Mouse (Mus musculus): ENCODE data around the gene Sh3rf1.

Sh3rf1 gene

GRCm38 (mm10) chr8:61283169-61284081, 59.8 kb downstream of the Sh3rf1 start:
- in situ Hi-C loops (cut with MboI, MseI) = no loop called here

- in situ Hi-C loops (cut with MboI, MseI) = loop anchor here in 1 of 2 experiments (5.0 kb wide), 1 partner anchor 196 kb away; no protein-coding TSS in a partner anchor
Observed at GRCm38 (mm10) chr8:61285896-61286295, 62.2 kb downstream of the Sh3rf1 start.

DNA sequence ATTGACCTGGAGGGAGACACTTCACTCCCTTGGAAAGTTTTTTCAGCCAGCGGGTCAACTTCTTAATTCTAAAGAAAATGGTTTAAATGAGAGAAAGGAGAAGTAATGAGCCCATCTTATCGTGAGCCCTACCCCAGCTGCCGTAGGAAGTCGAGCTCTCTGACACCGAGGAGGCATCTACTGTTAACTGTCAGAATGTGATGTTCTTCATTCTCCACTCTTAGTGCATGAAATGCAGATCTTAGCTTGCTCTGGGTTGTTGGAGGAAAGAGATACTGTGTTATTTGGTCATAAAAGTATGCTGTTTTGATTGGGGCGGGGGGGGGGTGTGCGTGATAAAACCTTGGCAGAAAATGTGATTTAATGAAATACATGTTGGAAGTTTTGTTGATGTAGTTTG, 62.7 kb downstream of the Sh3rf1 start:
- in situ Hi-C loops (cut with MboI, MseI) = loop anchor here in 1 of 2 experiments (5.0 kb wide), 1 partner anchor 196 kb away; no protein-coding TSS in a partner anchor

DNA sequence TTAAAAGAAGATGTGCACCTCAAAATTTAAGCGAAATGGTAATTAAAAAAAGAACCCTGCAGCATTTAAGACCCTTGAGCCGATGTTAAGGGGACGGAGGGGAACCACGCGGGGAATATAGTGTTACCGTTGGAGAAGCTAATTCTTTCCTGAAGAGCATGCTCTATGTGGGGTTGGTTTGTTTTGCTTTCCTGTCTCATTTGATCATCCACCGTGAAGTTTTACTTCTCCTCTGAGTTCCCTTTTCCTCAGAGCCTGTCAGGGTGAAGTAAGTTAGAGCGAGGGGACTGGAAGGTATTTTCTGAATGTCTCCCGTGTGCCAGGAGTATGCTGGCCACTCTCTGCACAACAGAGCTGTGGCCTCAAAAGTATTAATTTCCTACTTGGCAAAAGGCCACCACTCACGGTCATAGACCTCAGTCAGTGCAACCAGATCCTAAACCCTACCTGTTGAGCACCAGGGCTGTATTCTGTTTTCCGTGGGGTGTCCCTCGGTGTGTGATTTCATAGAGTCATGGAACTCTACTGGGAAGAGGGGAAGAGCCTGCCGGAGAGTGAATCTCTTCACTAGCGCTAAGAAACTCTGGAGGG, 63.2 kb downstream of the Sh3rf1 start:
- in situ Hi-C loops (cut with MboI, MseI) = loop anchor here in 1 of 2 experiments (5.0 kb wide), 1 partner anchor 195 kb away; no protein-coding TSS in a partner anchor

GRCm38 (mm10) chr8:61288006-61288566, 64.4 kb downstream of the Sh3rf1 start:
- in situ Hi-C loops (cut with MboI, MseI) = loop anchor here in 1 of 2 experiments (5.0 kb wide), 1 partner anchor 194 kb away; no protein-coding TSS in a partner anchor

GRCm38 (mm10) chr8:61288676-61289075, 65.0 kb downstream of the Sh3rf1 start:
- in situ Hi-C loops (cut with MboI, MseI) = loop anchor here in 1 of 2 experiments (5.0 kb wide), 1 partner anchor 194 kb away; no protein-coding TSS in a partner anchor

DNA sequence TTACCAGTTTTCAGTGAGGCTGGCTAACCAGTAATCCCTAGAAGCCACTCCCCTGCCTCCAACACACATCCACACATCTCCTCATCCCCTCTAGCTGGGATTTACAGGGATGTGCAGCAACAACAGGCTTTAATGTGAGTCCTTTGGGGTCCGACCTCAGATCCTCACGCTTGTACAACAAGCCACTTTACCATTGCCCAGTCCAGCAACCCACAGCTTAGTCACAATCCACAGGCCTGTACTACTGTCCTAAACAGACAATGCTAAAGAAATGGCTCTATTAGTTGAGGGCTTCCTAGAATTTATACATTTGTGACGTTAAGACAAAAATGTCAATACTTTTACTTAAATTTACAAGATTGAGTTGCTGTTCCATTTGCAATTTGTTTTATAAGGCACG, 71.4 kb downstream of the Sh3rf1 start:
- in situ Hi-C loops (cut with MboI, MseI) = loop anchor here in 1 of 2 experiments (10.0 kb wide), 1 partner anchor 760 kb away; no protein-coding TSS in a partner anchor

DNA sequence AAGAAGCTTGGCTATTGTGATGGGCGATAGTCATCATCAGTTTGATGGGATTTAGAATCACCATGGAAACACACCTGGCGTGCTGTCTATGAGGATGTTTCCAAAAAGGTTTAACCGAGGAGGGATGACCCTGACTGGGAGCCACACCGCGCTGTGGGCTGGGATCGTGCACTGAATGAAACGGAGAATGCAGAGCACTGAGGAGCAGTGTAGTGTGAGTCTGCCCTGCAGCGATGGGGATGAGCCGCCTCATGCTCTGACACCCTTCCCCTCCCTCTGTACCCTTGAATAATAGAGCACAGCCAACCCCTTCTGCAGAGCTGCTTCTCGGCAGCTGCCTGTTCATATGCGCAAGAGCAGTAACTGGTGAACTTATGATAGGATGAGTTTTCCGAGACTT, 71.8 kb downstream of the Sh3rf1 start:
- in situ Hi-C loops (cut with MboI, MseI) = loop anchor here in 1 of 2 experiments (10.0 kb wide), 1 partner anchor 759 kb away; no protein-coding TSS in a partner anchor

GRCm38 (mm10) chr8:61298828-61299227, 75.2 kb downstream of the Sh3rf1 start:
- in situ Hi-C loops (cut with MboI, MseI) = loop anchor here in 1 of 2 experiments (10.0 kb wide), 1 partner anchor 756 kb away; no protein-coding TSS in a partner anchor

DNA sequence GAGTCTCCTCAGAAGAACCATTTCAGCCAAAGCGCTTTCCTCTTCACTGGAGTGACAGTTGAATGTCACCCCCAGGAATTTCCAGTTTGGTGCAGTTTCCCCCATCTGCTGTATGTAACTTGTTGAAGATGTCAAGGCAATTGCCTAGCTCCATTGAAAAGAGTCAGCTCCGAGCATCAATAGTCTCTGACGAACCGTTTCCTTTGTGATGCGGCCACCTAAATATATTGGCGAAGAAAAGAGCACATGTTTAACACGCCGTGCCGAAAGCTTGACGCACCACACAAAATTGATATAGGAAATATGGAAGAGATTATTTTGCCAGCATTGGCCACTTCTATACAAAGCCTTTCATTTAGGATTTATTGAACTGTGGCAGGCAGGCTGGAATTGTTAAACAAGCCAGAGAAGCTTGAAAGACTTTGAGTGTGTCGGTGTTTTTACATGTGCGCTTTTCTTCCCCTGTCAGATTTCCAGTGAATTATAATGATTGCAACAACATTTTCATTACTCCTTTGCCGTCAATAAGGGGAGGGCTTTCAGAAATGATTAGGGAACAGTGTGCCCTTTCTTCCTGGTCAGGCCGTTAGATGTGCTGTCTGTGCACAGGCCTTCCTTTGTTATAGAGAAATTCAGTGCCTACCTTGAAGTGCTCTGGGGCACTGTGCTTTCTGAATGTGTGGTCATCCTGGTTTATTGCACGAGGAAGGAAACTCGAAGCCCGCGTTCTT, 77.8 kb downstream of the Sh3rf1 start:
- in situ Hi-C loops (cut with MboI, MseI) = no loop called here

DNA sequence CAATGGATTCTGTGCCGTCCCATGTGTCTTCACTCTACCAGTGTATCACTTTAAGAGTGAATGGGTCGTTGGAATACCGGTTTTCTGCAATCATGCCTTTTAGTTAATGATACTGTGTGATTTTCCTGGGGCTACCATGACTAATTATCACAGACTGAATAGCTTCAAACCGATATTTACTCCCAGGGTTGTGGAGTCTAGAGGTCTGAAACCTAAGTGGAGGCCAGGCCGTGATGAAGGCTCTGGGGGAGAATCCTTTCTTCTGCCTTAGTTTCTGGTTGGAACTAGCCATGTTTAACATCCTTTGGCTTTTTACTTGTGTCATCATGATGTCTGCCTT, 78.3 kb downstream of the Sh3rf1 start:
- in situ Hi-C loops (cut with MboI, MseI) = no loop called here

- in situ Hi-C loops (cut with MboI, MseI) = no loop called here
Observed at GRCm38 (mm10) chr8:61305451-61306070, 81.9 kb downstream of the Sh3rf1 start.

DNA sequence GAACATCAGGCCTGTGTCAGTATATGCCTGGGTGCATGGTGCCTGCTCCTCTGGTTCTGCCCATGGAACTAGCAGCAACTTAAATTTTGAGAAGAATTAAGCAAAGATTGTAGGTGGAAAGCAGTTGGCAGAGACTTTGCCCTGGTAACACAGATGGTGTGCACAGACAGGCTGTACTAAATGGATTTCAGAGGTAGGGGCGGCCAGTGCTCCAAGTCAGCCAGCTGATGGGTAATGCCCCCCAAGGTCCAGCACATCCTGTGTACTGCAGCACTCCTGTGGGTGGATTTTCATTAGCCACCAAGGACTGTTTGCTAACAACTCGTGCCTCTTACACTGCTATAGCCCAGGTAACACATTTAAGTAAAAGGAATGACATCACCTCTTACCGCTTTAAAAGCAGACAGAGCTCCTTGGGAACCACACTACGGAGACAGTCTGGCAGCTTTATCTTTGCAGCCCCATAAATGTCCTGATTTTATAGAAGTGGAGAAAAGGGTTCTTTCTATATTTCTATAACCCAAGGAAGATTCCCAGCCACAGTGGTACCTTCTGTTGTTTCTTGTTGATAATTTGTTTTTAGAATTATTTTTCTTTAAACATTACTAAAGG, 82.9 kb downstream of the Sh3rf1 start:
- in situ Hi-C loops (cut with MboI, MseI) = no loop called here

- in situ Hi-C loops (cut with MboI, MseI) = no loop called here
Observed at GRCm38 (mm10) chr8:61308896-61309295, 85.2 kb downstream of the Sh3rf1 start.

- in situ Hi-C loops (cut with MboI, MseI) = no loop called here
Observed at GRCm38 (mm10) chr8:61309530-61310402, 86.1 kb downstream of the Sh3rf1 start.

GRCm38 (mm10) chr8:61310403-61310871, 86.8 kb downstream of the Sh3rf1 start:
- in situ Hi-C loops (cut with MboI, MseI) = no loop called here

- in situ Hi-C loops (cut with MboI, MseI) = no loop called here
Observed at GRCm38 (mm10) chr8:61313016-61313415, 89.3 kb downstream of the Sh3rf1 start.

DNA sequence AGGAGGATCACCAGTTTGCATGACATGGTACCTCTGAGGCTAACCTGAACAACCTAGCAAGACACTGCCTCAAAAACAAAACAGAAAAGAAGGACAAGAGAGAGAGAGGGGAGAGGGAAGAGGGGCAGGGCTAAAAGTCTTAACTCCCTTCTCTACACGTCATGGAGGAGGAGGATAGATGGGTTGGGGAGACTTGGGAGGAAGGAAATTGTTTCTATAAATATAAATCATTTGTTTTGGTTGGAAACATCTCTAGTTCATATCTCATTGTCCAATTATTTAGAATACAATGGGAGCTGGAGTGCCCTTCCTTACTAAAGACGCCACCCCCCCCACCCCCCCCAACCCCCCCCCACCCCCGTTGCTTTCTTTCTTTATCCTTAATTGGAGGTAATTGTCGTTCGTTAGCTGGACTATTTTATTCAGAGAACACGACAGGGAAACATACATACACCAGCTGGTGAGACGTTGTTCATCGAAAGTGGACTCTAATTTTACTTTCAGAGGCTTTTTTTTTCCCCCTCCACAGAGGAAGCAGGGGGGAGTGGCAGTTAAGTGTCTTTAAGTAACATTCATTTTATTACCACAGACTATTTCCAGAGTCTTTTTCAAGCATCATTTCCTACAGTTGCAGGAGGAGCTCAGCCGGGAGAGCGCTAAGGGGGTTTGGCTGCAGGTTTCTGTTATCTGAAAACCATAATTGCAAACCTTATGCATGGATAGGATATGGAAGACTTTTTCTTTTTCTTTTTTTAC, 92.5 kb downstream of the Sh3rf1 start:
- in situ Hi-C loops (cut with MboI, MseI) = no loop called here
